Mouse (Mus musculus) right cerebral cortex, postnatal 36 days (tissue): Measurements from ENCODE around the gene Zfp94.
"Not testable (repeated sequence)": the region's sequence is repeated elsewhere in the genome, so short reads cannot be mapped to it uniquely, and the experiment has no call there.

ENCODE experiments used
- DNase-seq, 2 experiments: peaks; one replicate each; pipeline ENCODE4 v3.0.0; 2022; ENCODE audit warnings: low spot score in 2 of 2, mixed read lengths in 1 of 2

The Zfp94 gene

DNA sequence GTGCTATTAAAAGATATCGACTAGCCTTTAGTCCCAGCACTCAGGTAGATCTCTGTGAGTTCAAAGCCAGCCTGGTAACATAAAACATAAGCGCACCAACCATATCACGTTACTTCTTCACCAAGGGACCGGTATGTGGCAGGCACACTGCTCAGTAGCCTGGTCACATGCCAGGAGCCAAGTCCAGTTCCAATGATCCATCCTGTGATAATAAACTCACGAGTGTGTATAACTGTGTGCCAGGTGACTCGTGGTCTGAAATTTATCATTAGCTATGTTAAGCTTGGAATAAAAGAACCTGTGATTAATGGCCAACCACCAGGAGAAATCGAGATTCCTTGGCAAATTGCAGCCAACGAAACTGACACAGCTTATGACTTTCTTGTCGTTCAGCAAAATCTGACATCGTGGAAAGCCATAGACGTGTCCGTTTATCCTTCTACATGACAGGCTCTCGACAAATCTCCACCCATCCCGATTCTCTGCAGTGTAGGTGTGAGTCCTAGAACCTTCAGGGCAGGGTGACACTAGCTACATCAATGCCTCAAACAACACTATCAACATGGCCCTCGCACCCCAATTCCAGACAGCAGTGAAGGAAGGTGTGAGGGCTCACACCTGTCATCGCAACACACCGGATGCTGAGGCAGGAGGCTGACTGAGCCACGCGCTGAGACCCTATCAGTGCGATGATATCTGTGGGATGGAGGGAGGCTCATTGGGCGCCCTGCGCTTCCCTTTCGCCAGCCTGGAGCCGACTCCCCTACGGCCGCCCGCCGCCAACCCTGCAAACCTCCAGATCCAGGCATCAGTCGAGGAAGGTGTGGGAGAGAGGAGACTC is 520 bp downstream of the Zfp94 start:
- DNase-seq, result no peak

DNA sequence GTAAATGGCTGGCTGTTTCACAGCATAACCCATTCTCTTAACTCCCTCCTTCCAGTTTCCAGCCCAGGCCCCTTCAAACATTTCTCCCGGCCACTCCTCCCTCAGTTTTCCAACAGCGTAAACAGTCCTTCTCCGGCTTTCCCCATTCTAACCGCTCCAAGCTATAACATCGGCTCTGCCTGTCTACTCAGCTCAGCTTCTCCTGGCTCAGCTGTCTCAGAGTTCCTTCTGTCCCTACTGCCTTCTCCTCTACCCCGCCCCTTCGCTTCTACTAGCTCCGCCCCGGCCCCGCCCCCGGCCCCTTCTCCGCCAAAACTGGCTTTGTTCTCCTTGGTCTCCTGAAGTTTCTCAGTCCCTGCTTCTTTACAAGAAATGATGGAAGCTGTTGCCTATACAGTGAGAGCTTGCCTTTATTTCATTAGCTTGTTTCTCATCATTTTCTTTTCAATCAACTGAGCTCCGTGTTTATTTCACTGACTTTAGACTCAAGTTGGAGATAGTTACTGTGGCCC is 15.6 kb downstream of the Zfp94 start, which contains the start of gene Zfp61:
TSS of gene Zfp61 (minus strand) at position 462 of the 512 bp plus-strand sequence.
- DNase-seq, result no peak

- DNase-seq, result no peak
Observed at GRCm38 (mm10) chr7:24299823-24300481, 16.5 kb downstream of the Zfp94 start.

- DNase-seq, result peak; percentile 88 to 92
Observed at GRCm38 (mm10) chr7:24298973-24299708, 17.3 kb downstream of the Zfp94 start.

GRCm38 (mm10) chr7:24298635-24298972 is 17.9 kb downstream of the Zfp94 start:
- DNase-seq, result no peak

- no peak for DNase-seq
Observed at GRCm38 (mm10) chr7:24297361-24298095, 18.9 kb downstream of the Zfp94 start.

DNA sequence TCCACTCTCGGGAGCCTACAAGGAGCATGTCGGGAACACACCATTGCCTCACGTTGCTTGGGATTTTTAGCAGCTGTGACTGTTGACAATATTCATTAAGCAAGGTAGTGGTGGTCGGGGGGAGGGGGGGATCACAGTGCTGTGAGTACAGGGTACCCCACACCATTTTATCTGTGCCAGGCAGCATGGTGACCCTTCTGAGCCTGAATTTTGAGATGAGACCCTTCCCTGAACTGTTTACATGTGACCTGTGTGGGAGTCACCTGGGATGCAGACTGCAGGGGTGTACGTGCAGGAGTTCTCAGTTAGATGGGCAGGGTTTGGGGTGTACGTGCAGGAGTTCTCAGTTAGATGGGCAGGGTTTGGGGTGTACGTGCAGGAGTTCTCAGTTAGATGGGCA is 20.1 kb downstream of the Zfp94 start:
- no peak for DNase-seq

DNA sequence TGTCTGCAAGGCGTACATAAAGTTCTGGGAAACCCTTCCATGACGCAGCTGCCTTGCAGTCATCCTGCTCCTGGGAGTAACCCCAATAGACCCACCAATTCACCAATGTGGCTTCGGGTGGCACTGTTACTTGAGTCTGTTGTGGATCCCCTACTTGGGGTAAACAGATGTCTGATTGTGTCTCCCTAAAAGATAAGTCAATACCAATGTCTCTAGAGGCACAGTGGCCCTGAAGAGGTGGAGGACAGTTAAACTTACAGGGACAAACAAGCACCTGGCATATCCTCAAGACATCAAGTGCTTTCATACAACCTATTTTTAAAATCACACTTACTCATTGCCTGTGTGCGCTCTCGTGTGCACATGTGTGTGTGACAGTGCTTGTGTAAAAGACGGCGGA is 21.1 kb downstream of the Zfp94 start:
- DNase-seq, result no peak

DNA sequence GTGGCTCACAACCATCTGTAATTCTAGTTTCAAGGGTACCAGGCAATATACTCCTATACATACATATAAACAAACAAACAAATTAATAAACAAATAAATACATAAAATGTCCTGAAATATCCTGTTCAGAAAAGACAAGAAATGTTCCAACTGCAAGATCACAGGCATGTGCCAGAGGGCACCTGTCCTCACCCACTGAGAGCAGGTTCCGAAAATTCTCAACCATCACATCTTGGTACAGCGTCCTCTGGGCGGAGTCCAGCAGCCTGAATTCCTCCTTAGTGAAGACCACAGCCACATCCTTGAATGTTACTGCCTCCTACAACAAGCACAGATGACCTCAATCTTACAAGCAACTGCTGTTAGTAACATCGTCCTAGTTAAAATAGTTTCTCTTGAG is 21.7 kb downstream of the Zfp94 start:
- DNase-seq, result no peak

DNA sequence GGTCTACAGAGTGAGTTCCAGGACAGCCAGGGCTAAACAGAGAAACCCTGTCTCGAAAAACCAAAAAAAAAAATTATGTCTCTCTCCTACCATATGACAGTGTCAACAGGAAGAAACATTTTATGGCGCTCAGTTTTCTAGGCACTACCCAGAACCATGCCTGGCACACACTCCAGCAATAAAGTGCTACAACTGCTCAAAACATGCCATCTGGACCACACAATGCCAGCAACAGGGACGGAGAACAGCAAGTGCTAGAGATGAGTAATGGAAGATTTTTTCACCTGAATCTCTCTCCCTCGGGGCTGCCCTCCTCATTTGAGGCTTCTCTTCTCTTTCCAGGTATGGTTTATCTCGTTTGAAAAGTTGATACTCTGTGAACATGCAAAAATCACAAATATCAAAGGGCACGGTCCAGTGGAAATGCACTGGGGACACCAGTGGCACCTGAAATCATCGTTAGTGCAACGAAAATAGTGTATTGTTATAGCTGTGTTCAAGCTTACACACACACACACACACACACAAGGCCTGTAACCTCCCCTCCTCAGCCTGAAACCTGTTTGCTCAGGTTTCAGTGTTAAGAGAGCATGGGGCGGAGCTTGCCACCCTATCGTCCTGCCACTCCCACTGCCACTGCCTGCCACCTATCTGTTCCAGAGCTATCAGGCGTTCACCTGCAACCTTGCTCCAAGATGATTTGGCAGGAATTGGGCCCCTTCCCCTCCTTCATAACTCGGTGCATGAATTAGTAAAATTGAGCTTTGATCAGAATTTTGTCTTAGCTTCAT is 23.2 kb downstream of the Zfp94 start:
- DNase-seq, result no peak

DNA sequence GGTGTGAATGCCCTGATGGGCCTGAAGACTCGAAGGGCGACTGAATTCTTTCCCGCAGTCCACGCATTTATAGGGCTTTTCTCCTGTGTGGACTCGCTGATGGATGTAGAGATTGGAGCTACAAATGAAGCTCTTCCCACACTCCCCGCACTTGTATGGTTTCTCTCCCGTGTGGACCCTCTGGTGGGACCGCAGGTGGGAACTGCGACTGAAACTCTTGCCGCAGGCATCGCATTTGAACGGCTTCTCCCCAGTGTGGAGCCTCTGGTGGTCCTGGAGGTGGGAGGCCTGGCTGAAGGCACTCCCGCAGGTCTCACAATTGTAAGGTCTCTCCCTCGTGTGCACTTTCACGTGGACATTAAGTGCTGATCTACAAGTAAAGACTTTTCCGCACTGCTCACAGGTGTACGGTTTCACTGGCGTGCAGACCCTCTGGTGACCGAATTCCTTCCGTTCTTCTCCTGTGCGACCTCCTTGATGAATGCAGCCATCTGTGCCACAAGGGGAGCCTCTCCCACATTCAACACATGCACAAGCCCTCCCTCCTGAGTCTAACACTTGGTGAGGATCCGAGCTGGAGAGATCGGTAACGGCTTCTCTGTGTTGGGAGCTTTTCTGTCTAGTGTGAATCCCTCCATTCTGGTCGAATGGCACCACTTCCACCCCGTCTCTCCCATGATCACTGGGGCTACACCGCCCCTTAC is 24.9 kb downstream of the Zfp94 start:
- DNase-seq, result no peak

DNA sequence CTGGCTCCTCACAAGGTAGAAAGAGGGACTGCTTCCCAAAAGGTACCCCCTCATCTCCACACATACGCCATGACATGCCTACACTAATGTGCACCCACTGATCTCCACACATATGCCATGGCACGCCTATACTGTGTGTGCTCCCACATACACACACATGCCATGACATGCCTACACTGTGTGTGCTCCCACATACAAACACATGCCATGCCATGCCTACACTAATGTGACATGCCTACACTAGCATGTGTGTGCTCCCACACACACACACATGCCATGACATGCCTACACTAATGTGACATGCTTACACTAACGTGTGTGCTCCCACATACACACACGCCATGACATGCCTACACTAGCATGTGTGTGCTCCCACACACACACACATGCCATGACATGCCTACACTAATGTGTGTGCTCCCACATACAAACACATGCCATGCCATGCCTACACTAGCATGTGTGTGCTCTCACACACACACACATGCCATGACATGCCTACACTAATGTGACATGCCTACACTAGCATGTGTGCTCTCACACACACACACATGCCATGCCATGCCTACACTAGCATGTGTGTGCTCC is 26.3 kb downstream of the Zfp94 start:
- no peak for DNase-seq

DNA sequence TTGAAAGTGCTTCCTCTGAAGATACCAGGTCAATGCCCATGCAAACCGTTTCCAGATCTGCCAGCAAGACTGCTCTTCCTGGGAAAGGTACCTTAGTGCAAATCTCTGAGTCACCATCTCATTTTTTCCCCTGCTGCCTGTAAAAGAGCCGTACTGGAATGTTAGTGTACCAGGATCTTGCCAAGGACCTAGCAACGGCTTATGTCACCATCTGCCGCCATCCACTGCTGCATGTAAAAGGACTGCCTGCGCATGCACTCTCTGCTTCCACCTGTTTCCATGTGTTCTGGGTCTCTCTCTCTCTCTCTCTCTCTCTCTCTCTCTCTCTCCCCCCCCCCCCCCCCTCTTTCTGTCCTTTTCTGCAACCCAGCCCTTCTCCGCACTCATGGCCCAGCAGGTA is 28.0 kb downstream of the Zfp94 start:
- DNase-seq, result no peak

DNA sequence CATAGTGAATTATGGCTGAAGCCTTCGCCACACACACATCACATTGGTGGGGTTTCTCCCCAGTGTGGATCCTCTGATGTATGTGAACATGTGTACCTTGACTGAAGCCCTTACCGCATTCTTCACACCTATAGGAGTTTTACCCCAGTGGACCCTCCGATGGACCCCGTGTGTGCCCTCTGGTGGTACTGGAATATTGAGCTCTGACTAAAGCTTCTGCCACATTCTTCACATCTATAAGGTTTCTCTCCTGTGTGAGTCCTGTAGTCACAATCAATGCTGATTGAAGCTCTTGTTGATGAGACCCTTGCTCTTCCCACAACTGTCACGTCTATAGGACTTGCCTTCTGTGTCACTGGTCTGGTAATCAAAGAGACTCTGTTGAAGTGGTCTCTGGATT is 28.8 kb downstream of the Zfp94 start:
- no peak for DNase-seq

- no peak for DNase-seq
Observed at GRCm38 (mm10) chr7:24286916-24287315, 29.6 kb downstream of the Zfp94 start.

DNA sequence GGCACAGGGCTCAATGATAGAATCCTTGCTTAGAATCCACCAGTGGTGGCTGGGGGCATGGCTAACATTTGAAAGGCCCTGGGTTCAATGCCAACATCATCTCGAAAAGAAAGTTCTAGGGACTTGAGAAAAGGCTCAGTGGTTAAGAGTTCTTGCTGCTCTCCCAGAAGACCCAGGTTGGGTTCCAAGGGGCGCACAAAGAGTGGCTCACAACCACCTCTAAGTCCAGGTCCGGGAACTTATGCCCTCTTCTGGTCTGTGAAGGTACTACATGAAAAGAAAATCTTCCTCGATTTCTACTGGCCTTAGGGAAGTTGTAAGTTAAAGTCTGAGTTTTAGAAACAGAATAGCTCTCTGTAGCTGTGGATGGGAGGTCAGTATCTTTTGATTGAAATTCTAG is 30.4 kb downstream of the Zfp94 start:
- DNase-seq, result no peak

- no peak for DNase-seq
Observed at GRCm38 (mm10) chr7:24280858-24281145, 35.7 kb downstream of the Zfp94 start.

DNA sequence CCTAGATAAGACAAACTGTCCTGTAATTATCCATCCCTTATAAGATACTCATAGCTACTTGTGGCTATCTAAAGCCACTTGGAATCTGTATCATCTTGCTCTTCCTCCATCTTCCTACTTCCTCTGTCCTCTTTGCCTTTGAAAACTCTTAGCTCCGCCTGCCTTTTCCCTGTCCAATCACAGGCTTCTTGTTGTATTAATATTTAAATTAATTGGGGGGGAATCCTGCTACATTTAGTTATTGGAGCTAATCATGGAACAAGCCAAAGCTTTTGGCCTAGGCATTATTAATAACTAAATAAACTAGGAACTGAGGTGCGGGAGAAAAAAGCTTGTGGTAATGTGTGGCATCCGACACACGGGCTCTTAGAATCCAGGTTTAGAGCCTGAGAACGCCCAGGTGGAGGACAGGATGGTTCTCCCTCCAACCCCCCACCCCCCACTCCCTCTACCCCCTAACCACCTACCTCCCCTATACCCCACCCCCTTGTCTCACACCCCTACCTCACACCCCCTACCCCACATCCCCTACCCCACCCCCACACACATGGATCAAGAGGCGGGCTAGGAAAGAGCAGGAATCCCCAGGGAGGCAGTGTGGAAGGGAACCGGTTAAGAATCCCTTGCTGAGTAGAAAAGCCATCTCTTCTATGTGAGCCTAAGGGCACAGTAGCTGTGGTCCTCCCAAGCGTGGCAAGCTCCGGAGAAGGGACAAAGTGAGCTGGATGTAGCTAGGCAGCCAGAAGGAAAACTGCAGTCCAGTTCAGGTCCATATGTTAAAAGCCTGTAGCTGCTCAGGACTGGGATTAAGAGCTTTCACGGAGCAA is 36.2 kb downstream of the Zfp94 start:
- DNase-seq, result no peak

DNA sequence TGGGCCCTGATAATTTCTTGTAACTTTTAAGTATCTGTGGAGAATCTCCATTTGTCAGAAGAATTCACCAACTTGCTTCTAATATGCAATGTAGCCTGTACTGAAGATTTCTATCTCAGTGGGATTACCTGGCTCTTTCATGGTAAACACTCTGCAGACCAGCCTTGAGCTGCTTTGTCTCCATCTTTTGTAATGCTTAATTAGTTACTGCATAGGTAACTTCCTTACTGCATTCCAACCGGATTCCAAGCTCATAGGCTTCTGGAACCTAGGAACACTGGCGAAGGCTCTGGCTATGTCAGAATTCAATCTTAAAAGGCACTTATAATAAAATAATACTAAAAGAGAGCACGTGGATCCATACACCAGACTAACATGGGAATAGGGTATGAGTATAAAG is 37.7 kb downstream of the Zfp94 start:
- DNase-seq, result not testable (repeated sequence)
